Mouse (Mus musculus) myocyte (in vitro differentiated cells): ENCODE results near the gene Trim25.

Source experiments
- CEBPB ChIP-seq: IDR thresholded peaks from 2 replicates; pipeline ENCODE4 v1.6.1; 2011; ENCODE audit warnings: mild to moderate bottlenecking, moderate library complexity; ENCODE audit not compliant: poor library complexity, insufficient read depth, severe bottlenecking
- E2F4 ChIP-seq: IDR thresholded peaks from one replicate; pipeline ENCODE4 v1.6.1; 2011; ENCODE audit warnings: mild to moderate bottlenecking, control low read depth, moderate library complexity; ENCODE audit not compliant: insufficient read depth
- MAX ChIP-seq: IDR thresholded peaks from one replicate; pipeline ENCODE4 v1.6.1; 2011; ENCODE audit warnings: low read depth, mild to moderate bottlenecking, control low read depth
- MYOD1 ChIP-seq, 3 experiments: IDR thresholded peaks; one replicate each; pipeline ENCODE4 v1.6.1; 2011; ENCODE audit warnings: control low read depth in 2 of 3, low read depth in 2 of 3, mild to moderate bottlenecking in 2 of 3, moderate library complexity in 1 of 3; ENCODE audit not compliant: insufficient read length in 2 of 3, control insufficient read depth in 1 of 3
- MYOG ChIP-seq, 3 experiments: IDR thresholded peaks; one replicate each; pipeline ENCODE4 v1.6.1; 2011; ENCODE audit warnings: control low read depth in 2 of 3, low read depth in 2 of 3, mild to moderate bottlenecking in 2 of 3; ENCODE audit not compliant: insufficient read length in 2 of 3, control insufficient read depth in 1 of 3, insufficient read depth in 1 of 3
- POLR2A ChIP-seq: IDR thresholded peaks from one replicate; pipeline ENCODE4 v1.6.1; 2011; ENCODE audit warnings: low read depth, mild to moderate bottlenecking, control low read depth, moderate library complexity; ENCODE audit not compliant: insufficient read length
- POLR2AphosphoS2 ChIP-seq: IDR thresholded peaks from one replicate; pipeline ENCODE4 v1.6.1; 2011; ENCODE audit warnings: low read depth, control low read depth; ENCODE audit not compliant: insufficient read length
- REST ChIP-seq: IDR thresholded peaks from one replicate; pipeline ENCODE4 v1.6.1; 2011; ENCODE audit warnings: mild to moderate bottlenecking, control low read depth, moderate library complexity; ENCODE audit not compliant: insufficient read depth, insufficient read length
- SRF ChIP-seq: IDR thresholded peaks from one replicate; pipeline ENCODE4 v1.6.1; 2011; ENCODE audit warnings: low read depth; ENCODE audit not compliant: control insufficient read depth, insufficient read length
- TCF12 ChIP-seq: IDR thresholded peaks from one replicate; pipeline ENCODE4 v1.6.1; 2011; ENCODE audit warnings: mild to moderate bottlenecking, control low read depth; ENCODE audit not compliant: poor library complexity, insufficient read depth, severe bottlenecking
- TCF3 ChIP-seq: IDR thresholded peaks from one replicate; pipeline ENCODE4 v1.6.1; 2011; ENCODE audit warnings: low read depth, control low read depth; ENCODE audit not compliant: insufficient read length
- USF1 ChIP-seq: IDR thresholded peaks from one replicate; pipeline ENCODE4 v1.6.1; 2011; ENCODE audit warnings: low read depth, mild to moderate bottlenecking, control low read depth, moderate library complexity

GRCm38 (mm10) chr11:88966881-88967361 is 32.3 kb upstream of the Trim25 start, which contains the start of gene Elobl:
- no peak for TF ChIP-seq POLR2A
- no peak for TF ChIP-seq USF1
- TF ChIP-seq E2F4: no peak
- TF ChIP-seq SRF: no peak
- TF ChIP-seq POLR2AphosphoS2: no peak
- TF ChIP-seq MYOG (IDR thresholded peaks at IDR 0.05; ENCODE audit: control insufficient read depth in 1 of 3, insufficient read depth in 1 of 3, insufficient read length in 2 of 3, low read depth in 2 of 3): no peak
- TF ChIP-seq MAX: no peak
- no peak for TF ChIP-seq TCF12
- no peak for TF ChIP-seq CEBPB
- no peak for TF ChIP-seq TCF3
- no peak for TF ChIP-seq MYOD1 (IDR thresholded peaks at IDR 0.05; ENCODE audit: control insufficient read depth in 1 of 3, insufficient read length in 2 of 3, low read depth in 2 of 3)
- no peak for TF ChIP-seq REST
